Mouse (Mus musculus) spleen, postnatal 10 days (tissue): ENCODE results near the gene Iqcc.

Experiments used
- DNase-seq, 2 experiments: peaks; one replicate each; pipeline ENCODE4 v3.0.0; 2021 to 2022; ENCODE audit warnings: low spot score in 2 of 2

The Iqcc gene

DNA sequence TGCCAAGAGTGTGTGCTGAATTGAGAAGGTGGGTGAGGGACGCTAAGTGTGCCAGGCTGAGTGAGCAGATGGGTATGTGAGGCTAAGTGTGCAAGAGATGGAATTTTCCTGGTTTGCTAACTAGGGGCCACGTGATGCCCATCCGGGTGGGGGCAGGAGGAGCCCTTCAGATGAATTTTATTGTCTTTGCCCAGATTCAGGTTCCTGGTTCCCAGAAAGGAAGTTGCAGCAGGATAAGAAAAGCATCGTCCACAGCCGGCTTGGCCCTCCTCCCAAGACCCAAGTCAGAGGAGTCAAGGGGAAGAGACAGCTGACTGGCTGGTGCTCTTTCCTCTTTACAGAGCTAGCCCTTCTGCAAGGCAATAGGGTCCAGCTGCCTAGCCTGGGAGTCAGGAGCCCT, 40.4 kb downstream of the Iqcc start, which contains the start of gene Fam167b:
Gene Fam167b (minus strand): TSS at position 84 of the 400 bp plus-strand sequence.
- DNase-seq, result no peak

DNA sequence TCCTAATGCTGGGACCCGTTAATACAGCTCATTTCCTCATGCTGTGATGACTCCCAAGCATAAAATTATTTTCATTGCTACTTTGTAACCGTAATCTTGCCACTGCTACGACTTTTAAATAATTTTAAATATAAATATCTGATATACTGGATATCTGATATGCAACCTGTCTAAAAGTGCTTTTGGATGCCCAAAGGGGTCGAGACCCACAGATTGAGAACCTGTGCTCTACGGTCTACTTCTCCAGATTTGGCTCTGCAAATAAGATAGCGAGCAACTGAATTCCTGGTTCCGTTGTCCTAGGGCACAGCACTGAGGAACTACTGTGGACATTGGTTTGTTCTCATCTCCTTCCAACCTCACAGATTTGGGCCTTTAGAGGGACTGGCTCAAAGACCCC, 41.2 kb downstream of the Iqcc start:
- no peak for DNase-seq

DNA sequence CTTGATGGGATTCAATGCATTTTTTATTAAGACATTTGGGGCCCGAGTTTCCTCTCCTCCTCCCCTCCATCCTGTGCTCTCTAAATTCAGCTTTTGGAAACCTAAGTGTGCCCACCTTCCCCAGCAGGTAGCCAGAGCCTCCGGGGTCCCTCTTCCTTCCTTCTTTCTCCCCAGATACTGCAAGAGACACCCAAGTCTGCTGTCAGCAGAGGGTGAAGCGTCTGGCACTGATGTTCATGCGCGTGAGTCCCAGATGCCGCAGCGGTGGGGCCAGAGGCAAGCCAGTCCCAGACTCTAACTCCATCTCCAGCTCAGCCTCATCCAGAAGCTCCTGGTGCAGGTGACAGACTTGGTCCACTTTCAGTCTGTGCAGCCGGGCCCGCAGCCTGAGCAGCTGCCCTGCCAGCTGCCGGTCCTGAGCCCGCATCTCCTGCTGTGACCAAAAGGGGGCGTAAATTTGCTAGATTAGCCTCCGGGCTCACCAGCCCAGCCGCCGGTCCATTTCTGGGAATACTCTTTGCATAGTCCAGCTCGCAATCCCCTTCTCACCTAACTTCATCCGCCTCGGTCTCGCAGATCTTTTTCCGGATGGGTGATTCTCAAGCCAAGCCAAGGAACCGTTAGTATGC, 41.9 kb downstream of the Iqcc start:
- peak; percentile 59 to 79 for DNase-seq

DNA sequence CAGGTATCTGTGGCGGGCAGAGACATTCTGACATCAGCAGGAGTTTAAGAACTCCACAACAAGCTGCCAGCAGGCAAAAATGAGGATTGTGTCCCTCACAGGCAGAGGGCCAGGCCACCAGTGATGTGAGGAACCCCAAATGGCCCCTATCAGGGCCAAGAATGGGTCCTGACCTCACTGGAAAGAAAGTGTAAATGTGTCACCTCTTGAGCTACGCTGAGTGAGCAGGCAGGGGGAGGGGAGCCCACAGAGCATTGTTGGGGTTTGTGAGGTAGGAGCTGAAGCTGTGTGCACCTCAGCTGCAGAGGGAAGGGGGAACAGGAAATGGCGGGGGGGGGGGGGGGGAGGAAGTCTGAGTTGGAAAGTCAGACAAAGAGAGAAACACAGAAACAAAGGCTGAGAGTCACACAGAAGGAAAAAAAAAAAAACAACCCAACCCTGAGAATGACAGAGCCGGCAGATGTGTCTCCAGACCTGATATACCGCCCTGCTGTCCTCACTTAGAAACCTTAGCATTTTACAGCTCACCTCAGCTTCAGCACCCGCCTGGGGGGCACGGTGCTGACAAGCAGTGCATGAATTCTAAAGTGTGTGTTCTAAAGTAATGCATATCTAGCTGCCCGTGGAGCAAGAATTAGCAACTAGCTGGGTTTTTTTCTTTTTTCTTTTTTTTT, 43.6 kb downstream of the Iqcc start:
- DNase-seq, result peak in 1 of 2 experiments; percentile 76

DNA sequence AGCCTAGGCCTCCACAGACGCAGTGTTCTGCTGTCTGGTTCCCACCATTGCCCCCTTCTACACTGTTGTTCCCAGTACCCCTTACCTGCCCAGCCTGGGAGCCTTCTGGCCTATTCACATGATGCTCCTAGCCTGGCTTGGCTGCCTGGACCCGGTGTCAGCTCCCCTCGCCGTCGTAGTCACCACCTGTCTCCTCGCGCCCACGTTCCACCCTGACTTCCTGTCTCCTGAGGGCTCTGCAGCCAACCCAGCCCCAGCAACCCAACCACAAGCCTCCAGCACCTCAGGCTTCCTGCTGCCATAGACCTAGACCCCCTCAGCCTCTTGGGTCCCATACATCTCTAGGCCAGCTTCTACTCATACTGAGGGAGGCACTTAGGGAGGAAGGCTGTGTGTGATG, 45.5 kb downstream of the Iqcc start, which contains the start of gene Lck:
Gene Lck (minus strand): TSS at position 212 of the 400 bp plus-strand sequence.
- peak in 1 of 2 experiments; percentile 59 for DNase-seq

DNA sequence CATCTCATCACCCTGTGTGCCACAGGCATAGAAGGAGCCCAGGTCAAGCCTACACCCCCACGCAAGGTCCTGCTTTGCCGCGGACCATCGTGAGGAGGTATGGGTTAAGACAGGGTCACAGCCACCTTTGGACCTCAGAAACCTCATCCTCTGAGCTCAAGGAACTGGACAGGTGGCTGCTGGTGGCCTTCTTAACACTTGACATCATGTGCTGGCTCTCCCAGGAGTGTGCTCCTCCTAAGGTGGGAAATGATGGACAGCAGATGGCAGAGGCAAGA, 45.9 kb downstream of the Iqcc start:
- DNase-seq, result no peak

DNA sequence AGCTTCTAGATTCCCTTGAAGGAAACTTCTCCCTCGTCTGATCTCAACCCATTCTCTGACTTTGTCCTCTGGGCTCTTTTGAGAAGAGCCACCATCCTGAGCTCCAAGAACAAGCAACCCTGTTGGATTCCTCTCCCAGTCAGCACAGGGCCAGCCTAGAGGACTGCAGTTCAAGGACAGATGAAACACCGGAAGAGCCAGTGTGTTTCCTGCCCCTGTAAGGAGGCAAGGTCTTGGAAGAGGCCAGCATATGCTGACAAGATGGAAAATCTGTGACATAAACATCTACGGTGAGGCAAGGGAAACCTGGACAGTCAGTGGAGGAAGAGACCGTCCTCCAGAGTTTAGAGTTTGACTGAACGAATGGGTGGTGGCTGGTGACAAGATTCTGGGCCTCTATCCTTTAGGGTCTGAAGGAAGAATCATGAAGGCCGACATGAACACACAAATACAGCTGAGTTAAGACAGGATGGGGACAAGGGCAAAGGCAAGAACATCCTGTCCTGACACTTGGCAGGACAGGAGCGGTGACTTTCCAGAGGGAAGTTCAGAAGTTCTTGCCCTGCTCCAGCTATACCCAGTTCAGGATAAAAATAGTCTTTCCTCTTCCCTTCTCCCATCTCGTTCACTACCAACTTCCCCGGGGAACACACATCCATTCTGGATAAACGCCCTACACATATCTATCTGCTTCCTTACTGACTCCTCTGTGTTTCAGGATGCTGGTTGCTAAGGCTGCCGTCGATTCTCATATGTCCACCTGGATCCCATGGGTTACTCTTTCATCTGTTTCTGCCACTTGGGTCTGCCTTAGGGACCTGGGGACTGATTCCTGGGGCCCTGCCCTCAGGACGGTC, 46.4 kb downstream of the Iqcc start:
- no peak for DNase-seq

DNA sequence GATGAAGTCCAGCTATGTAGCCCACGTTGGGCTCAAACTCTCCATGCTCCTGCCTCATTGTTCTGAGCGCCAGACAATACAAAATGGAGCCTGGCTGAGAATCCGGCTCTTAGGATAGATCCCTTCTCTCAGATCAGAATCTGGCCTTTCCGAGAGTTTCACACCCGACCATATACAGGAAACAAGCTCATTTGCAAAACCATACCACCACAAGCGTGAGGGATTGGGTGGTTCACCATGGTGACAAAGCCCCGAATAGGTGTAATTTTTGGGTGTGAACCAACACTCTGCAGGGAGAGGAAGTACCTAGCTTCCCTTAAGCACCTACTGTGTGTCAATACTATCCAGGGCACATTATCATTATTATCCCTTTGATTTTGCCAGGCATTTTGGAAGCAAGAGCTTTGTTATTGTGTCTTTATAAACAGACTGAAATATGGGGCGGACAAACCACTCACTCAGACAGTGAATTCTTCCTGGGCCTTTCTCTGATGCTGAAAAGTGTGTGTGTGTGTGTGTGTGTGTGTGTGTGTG, 47.3 kb downstream of the Iqcc start:
- DNase-seq, result no peak

DNA sequence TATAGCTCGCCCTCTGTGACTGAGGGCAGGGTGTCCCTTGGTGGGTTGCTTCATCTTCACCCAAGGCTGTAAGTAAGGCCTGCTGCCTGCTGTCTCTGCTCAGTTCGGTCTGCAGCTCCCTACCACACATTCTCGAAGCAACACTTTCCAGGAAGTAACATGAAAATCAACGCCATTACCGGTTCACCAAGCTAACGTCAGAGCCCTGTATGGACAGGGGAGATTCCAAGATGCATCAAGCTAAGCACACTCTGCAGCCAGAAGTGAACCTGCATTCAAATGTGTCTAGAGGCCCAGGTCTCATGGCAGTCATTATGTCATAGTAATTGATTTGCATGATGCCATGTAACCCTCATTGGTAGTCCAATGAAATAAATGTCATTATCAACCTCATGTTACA, 48.9 kb downstream of the Iqcc start:
- no peak for DNase-seq

DNA sequence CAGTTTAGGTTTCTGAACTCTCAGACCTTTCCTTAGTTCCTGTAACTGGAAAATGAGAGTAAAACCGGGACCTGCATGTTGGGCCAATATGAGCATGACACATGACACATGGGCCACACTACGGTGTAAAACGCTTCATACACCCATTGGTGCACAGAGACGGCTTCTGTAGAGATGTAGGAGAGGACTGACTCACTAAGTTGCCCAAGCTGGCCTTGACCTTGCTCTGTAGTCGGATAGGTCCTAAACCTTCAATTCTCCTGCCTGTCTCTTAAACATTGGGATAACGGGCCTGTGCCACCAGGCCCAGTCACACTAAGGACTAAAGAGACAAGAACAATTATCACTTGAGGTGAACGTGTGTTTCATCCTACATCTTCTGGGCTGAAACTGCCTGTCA, 50.5 kb downstream of the Iqcc start:
- DNase-seq, result no peak

DNA sequence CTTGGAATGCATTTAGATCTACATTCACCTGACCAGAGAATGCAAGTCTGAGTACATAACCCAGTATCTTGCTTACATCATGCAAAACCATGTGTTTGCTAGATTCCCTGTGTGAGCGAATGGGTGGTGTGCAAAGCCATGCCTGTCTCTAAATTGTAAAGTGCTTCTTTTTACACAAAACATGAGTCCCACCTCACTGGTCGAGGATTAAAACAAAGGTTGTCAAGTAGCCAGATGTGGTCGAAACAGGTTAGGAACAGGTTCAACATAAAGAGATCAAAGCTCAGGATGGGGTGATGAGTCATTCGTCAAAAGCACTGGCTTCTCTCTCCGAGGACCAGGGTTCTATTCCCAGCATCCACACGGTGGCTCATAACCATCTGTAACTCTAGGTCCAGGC, 53.8 kb downstream of the Iqcc start:
- no peak for DNase-seq
